Mouse (Mus musculus) neural tube, embryonic 12.5 days (tissue): ENCODE results near the gene Cr2. TPM values are rescaled to one million over a fixed set of nuclear protein-coding genes. Genes with fewer than 3 reads are reported as not detected.
"Not testable (repeated sequence)": the region's sequence is repeated elsewhere in the genome, so short reads cannot be mapped to it uniquely, and the experiment has no call there.

Experiments
- ATAC-seq: fragments of 200-750 bp; cut with Nextera tagmentation; 2 replicates; pipeline ENCODE4 v1.8.0; 2017; ENCODE audit warnings: low read depth, mild to moderate bottlenecking, moderate TSS enrichment, moderate library complexity; ENCODE audit not compliant: low FRiP score
- H3K27ac ChIP-seq: fragments of 300-500 bp; sonication (generic); 2 replicates; pipeline ENCODE4 v1.5.1; 2016
- H3K27me3 ChIP-seq: fragments of 300-500 bp; sonication (generic); replicated peaks from 2 replicates; pipeline ENCODE4 v1.6.1; 2016; ENCODE audit warnings: mild to moderate bottlenecking
- H3K36me3 ChIP-seq: fragments of 300-500 bp; sonication (generic); 2 replicates; pipeline ENCODE4 v1.6.1; 2016; ENCODE audit warnings: mild to moderate bottlenecking
- H3K4me1 ChIP-seq: fragments of 300-500 bp; sonication (generic); 2 replicates; pipeline ENCODE4 v1.6.1; 2016
- H3K4me2 ChIP-seq: fragments of 300-500 bp; sonication (generic); replicated peaks from 2 replicates; pipeline ENCODE4 v1.6.1; 2016; ENCODE audit warnings: mild to moderate bottlenecking
- H3K4me3 ChIP-seq: fragments of 300-500 bp; sonication (generic); 2 replicates; pipeline ENCODE4 v1.5.1; 2016
- H3K9ac ChIP-seq: fragments of 300-500 bp; sonication (generic); 2 replicates; pipeline ENCODE4 v1.6.1; 2016; ENCODE audit warnings: mild to moderate bottlenecking
- H3K9me3 ChIP-seq: fragments of 300-500 bp; sonication (generic); 2 replicates; pipeline ENCODE4 v1.6.1; 2016; ENCODE audit warnings: mild to moderate bottlenecking
- WGBS: fragments of 180-500 bp; shearing (Covaris S2); methylation state at CpG from one replicate; pipeline ENCODE4 v1.1.7; 2016; 5-methylcytosine and 5-hydroxymethylcytosine counted together
- polyA plus RNA-seq: library from polyadenylated mRNA; unstranded; fragments of >200 nt; fragmentation: Nextera tagmentation; extraction: Ambion mirVana; gene quantifications from 2 replicates; pipeline ENCODE4 v1.2.1, GENCODE M21; 2016

Cr2 gene
- polyA plus RNA-seq, result 0.20 and 0.24 TPM in 2 replicates

DNA sequence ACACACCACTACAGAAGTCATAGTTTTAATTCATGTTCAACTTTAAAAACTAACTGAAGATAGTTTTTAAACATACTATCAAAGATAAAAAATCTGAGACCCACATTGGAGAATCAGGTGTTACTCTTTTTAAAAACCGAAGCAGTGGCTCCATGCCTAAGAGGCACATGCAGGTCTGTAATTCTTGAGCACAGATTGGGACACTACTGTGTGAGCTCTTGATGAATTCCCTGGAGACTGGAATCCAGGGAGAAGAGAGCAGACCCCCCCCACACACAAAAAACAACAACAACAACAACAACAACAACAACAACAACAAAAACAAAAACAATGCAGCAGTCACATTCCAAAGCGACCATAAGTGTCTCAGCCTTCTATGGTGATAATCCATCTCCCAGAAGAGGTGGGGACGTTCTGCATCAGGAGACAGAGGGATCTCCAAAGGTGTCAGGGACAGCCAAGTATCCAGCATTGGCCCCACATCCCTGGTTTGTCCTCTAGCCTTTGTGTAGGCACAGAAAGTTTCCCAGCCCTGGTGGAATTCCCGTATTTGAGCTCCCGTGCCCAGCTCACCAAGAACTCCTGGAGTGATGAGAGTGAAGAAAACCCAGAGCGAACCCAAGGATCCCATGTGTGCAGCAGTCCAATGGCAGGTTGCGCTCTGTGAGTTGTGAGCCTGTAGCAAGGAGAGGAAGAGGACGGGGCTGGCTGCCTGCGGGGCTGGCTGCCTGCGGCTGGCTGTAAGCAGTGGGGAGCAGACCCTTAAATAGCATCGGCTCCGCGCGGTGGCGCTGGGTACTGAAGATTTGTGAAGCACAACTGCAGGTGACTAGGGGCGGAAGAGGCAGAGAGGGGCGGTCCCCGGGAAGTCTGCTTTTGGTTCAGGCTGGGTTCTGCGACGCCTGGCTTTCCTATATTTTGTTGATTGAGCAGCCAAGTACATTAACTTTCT, at the start of gene Cr2:
Cr2 (minus strand) TSS at position 737 of the 952 bp plus-strand sequence.
- H3K27ac ChIP-seq, result no peak within 1 kb of the TSS
- H3K4me2 ChIP-seq, result peak within 1 kb of the TSS; percentile 60
- WGBS, result 9% methylated on average over 20 of the region's 20 CpGs
- no peak within 1 kb of the TSS; the same call in 1 of the 2 replicates for H3K9ac ChIP-seq
- peak; percentile 98 for ATAC-seq
- H3K36me3 ChIP-seq, result no peaks in the 10 kb centered on the region
- H3K9me3 ChIP-seq, result no peaks in the 10 kb centered on the region
- no peaks in the 10 kb centered on the region for H3K27me3 ChIP-seq
- peak within 1 kb of the TSS; percentile 29 for H3K4me3 ChIP-seq
- H3K4me1 ChIP-seq, result peaks cover 6% of the 10 kb centered on the region; the same call in 1 of the 2 replicates

DNA sequence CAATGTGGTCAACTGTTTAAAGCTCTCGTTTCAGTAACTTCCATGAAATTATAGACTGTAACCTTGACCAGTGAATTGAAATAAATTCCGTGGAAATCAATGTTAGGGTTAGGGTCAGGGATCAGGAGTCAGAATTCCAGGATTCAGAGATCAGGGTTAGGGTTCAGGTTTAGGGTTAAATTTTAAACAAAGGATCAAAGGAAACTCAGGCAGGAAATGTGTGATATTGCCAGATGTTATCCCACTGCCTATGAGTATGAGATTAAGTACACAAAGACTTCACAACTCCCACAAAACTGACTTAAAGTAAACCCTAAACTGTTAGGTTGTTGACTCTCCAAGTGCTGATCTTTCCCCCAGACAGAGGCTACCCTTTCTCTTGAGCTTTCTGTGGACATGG, 45.3 kb upstream of the Cr2 start:
- H3K4me2 ChIP-seq, result no peak overlapping the region
- no peaks in the 10 kb centered on the region for H3K4me1 ChIP-seq
- no peaks in the 10 kb centered on the region for H3K36me3 ChIP-seq
- no peaks in the 10 kb centered on the region for H3K9me3 ChIP-seq
- no peaks in the 10 kb centered on the region for H3K27me3 ChIP-seq
- no peak overlapping the region for H3K27ac ChIP-seq
- H3K4me3 ChIP-seq, result no peak overlapping the region
- 36% methylated on average over 2 of the region's 2 CpGs for WGBS
- no peak for ATAC-seq
- no peak overlapping the region for H3K9ac ChIP-seq

DNA sequence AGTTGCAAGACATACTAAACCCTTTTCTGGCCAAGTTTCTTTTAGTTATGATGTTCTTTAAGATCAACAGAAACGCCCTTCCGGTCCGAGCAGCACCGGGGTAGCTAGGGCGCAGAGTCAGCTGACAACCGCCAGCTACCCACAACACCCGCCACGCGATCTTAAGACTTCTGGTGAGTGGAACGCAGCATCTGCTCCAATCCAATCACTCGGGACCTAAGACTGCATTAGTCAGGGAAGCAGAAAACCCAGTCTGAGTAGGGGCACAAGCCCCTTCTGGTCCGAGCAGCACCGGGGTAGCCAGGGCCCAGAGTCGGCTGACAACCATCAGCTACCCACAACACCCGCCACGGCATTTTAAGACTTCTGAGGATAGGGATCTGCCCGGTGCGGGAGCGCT, 36.3 kb upstream of the Cr2 start:
- not testable (repeated sequence) for ATAC-seq, H3K4me3 ChIP-seq, H3K27me3 ChIP-seq, H3K9me3 ChIP-seq, H3K4me1 ChIP-seq, H3K36me3 ChIP-seq, H3K9ac ChIP-seq, H3K4me2 ChIP-seq, H3K27ac ChIP-seq
- WGBS, result 67% methylated on average over 19 of the region's 19 CpGs

DNA sequence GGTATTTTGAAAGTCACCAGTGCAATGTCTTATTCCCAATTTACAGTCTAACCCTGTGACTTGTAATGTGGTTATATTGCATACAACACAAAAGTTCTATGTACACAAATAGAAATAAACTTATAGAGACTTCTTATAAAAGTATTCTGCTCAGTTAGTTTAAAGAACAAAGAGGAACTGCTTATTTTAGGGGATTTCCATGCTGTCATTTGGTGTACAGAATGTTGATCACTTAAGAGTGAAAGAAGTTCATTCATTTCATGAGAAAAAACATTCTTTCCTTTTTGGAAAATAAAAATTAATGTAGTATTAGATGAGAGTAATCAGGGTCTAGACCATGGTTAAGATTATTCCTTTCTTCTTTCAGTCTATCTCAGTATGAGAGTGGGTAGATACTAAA, 8.2 kb upstream of the Cr2 start:
- Histone ChIP-seq H3K4me3 (no peak overlapping the region), H3K27ac (no peak overlapping the region), H3K36me3 (no peaks in the 10 kb centered on the region), H3K9me3 (no peaks in the 10 kb centered on the region), H3K27me3 (no peaks in the 10 kb centered on the region), H3K9ac (no peak overlapping the region), H3K4me1 (no peaks in the 10 kb centered on the region), H3K4me2 (no peak overlapping the region)
- no peak for ATAC-seq

DNA sequence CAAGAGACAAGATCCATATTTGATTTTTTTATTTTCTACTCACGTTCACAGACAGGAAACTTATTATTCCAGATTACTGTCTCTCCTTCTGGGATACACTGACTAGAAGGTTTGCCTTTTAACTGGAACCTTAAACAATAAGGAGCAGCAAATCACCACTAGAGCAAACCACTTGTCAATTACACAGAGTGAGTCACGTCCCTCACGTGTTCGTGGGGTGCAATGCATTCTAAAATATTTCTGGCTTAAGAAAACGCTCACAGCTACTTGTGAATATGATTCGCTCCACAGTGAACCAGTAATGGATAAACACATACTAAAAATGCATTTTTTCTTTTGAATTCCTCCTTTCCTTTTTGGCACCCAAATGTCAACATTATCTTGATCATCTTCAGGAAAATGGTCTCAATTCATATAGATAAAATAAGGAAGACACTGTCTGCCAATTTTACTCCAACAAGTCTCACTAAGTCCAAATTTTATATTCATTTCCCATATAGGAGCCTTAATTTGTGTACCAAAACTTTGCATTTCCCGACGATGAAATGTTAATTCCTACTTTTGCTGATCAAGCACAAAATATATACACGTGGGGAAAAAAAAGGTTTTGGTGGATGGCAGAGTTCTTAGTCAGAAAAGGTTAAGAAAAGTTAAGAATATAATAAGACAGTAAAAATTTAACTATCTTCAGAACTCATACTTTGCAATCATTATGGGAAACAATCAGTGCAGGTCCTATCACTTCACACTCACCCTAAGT, 11.3 kb downstream of the Cr2 start:
- Histone ChIP-seq H3K27me3 (no peaks in the 10 kb centered on the region), H3K4me3 (no peak overlapping the region), H3K36me3 (no peaks in the 10 kb centered on the region), H3K4me2 (no peak overlapping the region), H3K27ac (no peak overlapping the region), H3K9me3 (no peaks in the 10 kb centered on the region), H3K4me1 (no peaks in the 10 kb centered on the region), H3K9ac (no peak overlapping the region)
- ATAC-seq, result no peak
- WGBS, result 85% methylated on average over 9 of the region's 9 CpGs

DNA sequence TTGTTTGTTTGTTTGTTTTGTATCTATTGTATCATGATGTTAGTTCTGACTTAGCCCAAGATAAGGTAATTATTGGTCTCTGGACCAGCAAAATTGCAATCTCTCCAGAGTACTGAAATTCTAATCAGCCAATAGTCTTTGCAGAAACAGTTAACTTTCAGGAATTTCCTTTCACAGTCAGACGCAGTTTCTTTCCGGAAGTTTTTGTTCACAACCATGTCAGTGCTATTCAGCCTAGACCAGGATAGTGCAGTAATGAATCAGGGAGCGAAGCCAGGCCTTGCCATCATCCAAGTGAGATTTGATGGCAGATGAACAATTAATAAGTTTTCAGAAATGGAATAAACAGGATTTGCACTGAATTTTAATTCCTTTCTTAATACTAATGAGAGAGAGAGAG, 44.4 kb downstream of the Cr2 start:
- Histone ChIP-seq H3K27me3 (no peaks in the 10 kb centered on the region), H3K4me3 (no peak overlapping the region), H3K9me3 (no peaks in the 10 kb centered on the region), H3K36me3 (peaks cover 7% of the 10 kb centered on the region; the same call in 1 of the 2 replicates), H3K9ac (no peak overlapping the region), H3K4me2 (peak overlapping the region; percentile 56), H3K27ac (no peak overlapping the region), H3K4me1 (no peaks in the 10 kb centered on the region)
- no peak for ATAC-seq
- WGBS, result 71% methylated on average over 3 of the region's 3 CpGs

DNA sequence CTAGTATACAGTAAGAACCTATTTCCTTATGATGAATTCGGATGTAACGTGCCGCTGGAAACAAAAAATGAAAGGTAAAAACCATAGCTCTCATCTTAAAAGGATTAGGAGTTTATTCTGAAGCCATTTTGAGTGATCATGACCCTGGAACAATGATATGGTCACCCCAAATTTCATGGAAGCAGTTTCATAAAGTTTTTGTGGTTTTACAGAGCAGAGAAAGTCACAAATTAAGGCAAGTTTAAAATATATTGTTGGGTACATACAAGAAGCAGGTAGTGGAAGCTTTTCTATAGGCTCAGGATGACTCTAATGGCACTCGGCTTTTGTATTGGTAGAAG, 44.9 kb downstream of the Cr2 start:
- H3K4me1 ChIP-seq, result no peaks in the 10 kb centered on the region
- no peak overlapping the region for H3K27ac ChIP-seq
- no peaks in the 10 kb centered on the region for H3K27me3 ChIP-seq
- H3K9ac ChIP-seq, result peak overlapping the region; percentile 68; the same call in 1 of the 2 replicates
- peak overlapping the region; percentile 56 for H3K4me3 ChIP-seq
- no peaks in the 10 kb centered on the region for H3K9me3 ChIP-seq
- H3K4me2 ChIP-seq, result peak overlapping the region; percentile 56
- no peak for ATAC-seq
- whole genome bisulfite sequencing, result 31% methylated on average over 4 of the region's 4 CpGs
- H3K36me3 ChIP-seq, result peaks cover 7% of the 10 kb centered on the region; the same call in 1 of the 2 replicates

DNA sequence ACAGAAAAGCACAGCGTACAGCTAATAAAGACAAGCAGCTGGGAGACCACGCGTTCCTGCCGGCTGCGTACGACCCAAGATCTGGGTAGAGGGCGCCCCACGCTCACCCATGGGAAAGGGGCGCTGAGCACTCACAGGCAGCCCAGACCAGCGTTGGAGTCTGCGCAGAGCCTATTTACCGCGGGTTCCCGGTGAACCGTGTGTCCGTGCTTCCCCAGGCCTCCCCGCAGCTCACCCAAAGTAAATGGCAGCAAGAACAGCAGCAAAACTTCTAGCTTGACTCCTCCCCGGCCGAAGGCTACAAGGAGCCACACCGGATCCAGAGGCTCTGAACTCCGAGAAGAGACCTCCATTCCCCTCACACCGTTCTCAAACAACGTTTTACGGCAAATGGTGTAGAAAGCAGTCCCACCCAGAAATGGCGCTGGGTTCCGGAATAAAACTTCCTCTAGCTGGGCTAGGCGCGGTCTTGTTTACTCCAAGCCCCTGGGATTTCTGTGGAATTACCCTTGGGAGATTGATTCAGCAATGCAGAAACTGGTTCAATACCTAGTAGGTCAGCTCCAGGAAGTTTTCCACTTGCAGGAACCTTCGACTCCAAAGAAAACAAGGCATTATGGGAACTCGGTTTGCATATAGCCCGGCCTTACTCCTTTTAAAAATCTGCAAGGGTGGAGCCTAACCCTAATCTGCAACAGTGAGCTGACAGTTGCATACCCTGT, 45.4 kb downstream of the Cr2 start, which contains the start of gene Cr1l:
Cr1l (minus strand) TSS at position 634 of the 722 bp plus-strand sequence.
- WGBS, result under 1% methylated on average over 31 of the region's 31 CpGs
- Histone ChIP-seq H3K27ac (peak within 1 kb of the TSS; percentile 72), H3K9ac (peak within 1 kb of the TSS; percentile 68), H3K27me3 (no peaks in the 10 kb centered on the region), H3K4me3 (peak within 1 kb of the TSS; percentile 56), H3K36me3 (peaks cover 7% of the 10 kb centered on the region; the same call in 1 of the 2 replicates), H3K4me1 (no peaks in the 10 kb centered on the region), H3K9me3 (no peaks in the 10 kb centered on the region), H3K4me2 (peak within 1 kb of the TSS; percentile 56)
- peak; percentile 100 for ATAC-seq

DNA sequence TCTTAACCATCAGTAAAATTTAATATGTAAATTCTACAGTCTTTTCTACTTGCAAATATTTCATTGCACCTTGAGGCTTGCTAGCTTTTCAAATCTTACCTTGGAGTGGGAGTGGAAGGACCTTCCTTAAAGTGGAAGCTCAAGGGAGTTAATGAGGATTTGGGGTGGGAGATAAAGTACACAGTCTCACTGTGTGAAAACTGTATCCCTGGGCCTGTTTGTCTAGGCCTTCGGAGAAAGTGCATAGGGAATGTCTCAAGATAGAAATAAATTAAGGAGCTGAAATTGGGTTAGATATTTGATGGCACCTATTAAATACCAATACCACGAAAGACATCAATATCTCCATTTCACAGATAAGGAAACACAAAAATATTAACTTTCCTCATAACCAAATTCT, 46.0 kb downstream of the Cr2 start:
- H3K4me2 ChIP-seq, result peak overlapping the region; percentile 56
- ATAC-seq, result 0 out of 2 replicates have a peak, but pooled peaks have one; percentile 26
- H3K9me3 ChIP-seq, result no peaks in the 10 kb centered on the region
- H3K4me3 ChIP-seq, result peak overlapping the region; percentile 56
- no peak overlapping the region for H3K27ac ChIP-seq
- H3K9ac ChIP-seq, result peak overlapping the region; percentile 68
- no peaks in the 10 kb centered on the region for H3K27me3 ChIP-seq
- peaks cover 7% of the 10 kb centered on the region; the same call in 1 of the 2 replicates for H3K36me3 ChIP-seq
- WGBS, result 18% methylated on average over 2 of the region's 2 CpGs
- no peaks in the 10 kb centered on the region for H3K4me1 ChIP-seq

DNA sequence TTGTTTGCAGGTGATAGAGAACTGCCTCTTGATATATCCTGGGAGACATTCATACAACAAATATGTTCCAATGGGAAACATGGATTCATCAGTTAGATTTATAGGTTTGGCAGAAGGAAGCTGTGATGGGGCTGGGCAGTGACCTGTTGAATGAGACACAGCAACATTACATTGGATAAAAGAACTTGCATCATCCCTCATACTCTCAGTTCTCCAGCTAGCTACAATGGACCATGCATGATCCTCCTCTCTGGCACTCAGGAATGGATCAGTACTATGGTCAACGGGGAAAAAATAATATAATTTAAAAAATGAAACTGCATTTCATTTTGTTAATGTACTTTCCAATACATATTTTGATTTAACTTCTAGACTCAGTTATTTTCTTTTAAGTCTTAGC, 46.6 kb downstream of the Cr2 start:
- H3K9ac ChIP-seq, result no peak overlapping the region
- ATAC-seq, result no peak
- no peaks in the 10 kb centered on the region for H3K9me3 ChIP-seq
- no peak overlapping the region for H3K4me3 ChIP-seq
- peaks cover 7% of the 10 kb centered on the region; the same call in 1 of the 2 replicates for H3K36me3 ChIP-seq
- WGBS, result 91% methylated on average over 1 of the region's 1 CpGs
- no peaks in the 10 kb centered on the region for H3K4me1 ChIP-seq
- no peaks in the 10 kb centered on the region for H3K27me3 ChIP-seq
- no peak overlapping the region for H3K27ac ChIP-seq
- peak overlapping the region; percentile 27; the same call in 1 of the 2 replicates for H3K4me2 ChIP-seq

DNA sequence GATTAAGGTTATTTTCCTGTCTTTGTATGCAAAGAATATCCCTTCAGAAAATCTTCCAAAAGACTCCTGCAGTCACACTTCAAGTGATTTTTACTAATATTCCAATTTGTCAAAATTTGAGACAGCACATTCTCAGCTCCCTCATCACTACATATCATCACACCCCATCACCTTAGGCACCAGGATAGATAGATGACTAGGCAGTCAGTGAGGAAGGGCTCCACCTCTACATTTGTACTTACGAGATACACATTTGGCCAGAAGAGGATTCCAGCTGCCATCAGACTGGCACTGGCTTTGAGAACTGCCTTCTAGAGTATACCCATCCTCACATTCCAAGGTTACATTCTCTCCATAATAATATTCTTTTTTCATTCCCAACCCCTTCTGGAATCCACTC, 62.1 kb downstream of the Cr2 start:
- Histone ChIP-seq H3K27me3 (no peaks in the 10 kb centered on the region), H3K36me3 (peaks cover 15% of the 10 kb centered on the region; the same call in 1 of the 2 replicates), H3K4me1 (no peaks in the 10 kb centered on the region), H3K4me2 (no peak overlapping the region), H3K9ac (no peak overlapping the region), H3K9me3 (no peaks in the 10 kb centered on the region), H3K4me3 (no peak overlapping the region), H3K27ac (no peak overlapping the region)
- 100% methylated on average over 1 of the region's 1 CpGs for WGBS
- no peak for ATAC-seq
